Mouse (Mus musculus) kidney, adult 2 months (tissue): Measurements from ENCODE around the gene Scp2. TPM values are rescaled to one million over a fixed set of nuclear protein-coding genes. Genes with fewer than 3 reads are reported as not detected.

Experiments
- DNase-seq: peaks from one replicate; pipeline ENCODE4 v3.0.0; 2021
- H3K27ac ChIP-seq: fragments of 200-500 bp; 2 replicates; pipeline ENCODE4 v1.5.1; 2012; ENCODE audit warnings: low read depth, low read length, control low read depth, inconsistent platforms; ENCODE audit not compliant: insufficient read depth
- H3K27me3 ChIP-seq: fragments of 200-500 bp; replicated peaks from 2 replicates; pipeline ENCODE4 v1.6.1; 2012; ENCODE audit warnings: mild to moderate bottlenecking, moderate library complexity, low read length, inconsistent platforms; ENCODE audit not compliant: control insufficient read depth, insufficient read depth
- H3K36me3 ChIP-seq: fragments of 200-500 bp; 2 replicates; pipeline ENCODE4 v1.6.1; 2012; ENCODE audit warnings: mild to moderate bottlenecking, moderate library complexity, low read length, inconsistent platforms; ENCODE audit not compliant: control insufficient read depth, insufficient read depth
- H3K4me1 ChIP-seq: fragments of 200-500 bp; 2 replicates; pipeline ENCODE4 v1.6.1; 2011; ENCODE audit warnings: low read length; ENCODE audit not compliant: control insufficient read depth, insufficient read depth
- H3K4me3 ChIP-seq: fragments of 200-500 bp; 2 replicates; pipeline ENCODE4 v1.5.1; 2011; ENCODE audit warnings: mild to moderate bottlenecking, low read depth, low read length, control low read depth; ENCODE audit not compliant: insufficient read depth
- CTCF ChIP-seq: fragments of 200-500 bp; conservative IDR thresholded peaks from 2 replicates; pipeline ENCODE4 v1.5.1; 2011; ENCODE audit warnings: low read depth, mild to moderate bottlenecking, control low read depth, low read length, moderate library complexity, mixed read lengths; ENCODE audit not compliant: insufficient read depth, insufficient read length
- POLR2A ChIP-seq: fragments of 200-500 bp; IDR thresholded peaks from one replicate; pipeline ENCODE4 v1.6.1; 2011; ENCODE audit warnings: low read depth, low read length, control low read depth
- WGBS: fragments of 180-500 bp; shearing (Covaris S2); methylation state at CpG from one replicate; pipeline ENCODE4 v1.1.7; 2018; 5-methylcytosine and 5-hydroxymethylcytosine counted together
- polyA plus RNA-seq: library from polyadenylated mRNA; depleted of rRNA; stranded (reverse); fragments of >200 nt; gene quantifications from 2 replicates; pipeline ENCODE4 v1.2.3, GENCODE M21; 2012

Gene Scp2
- polyA plus RNA-seq, 1 experiment: 670 TPM

DNA sequence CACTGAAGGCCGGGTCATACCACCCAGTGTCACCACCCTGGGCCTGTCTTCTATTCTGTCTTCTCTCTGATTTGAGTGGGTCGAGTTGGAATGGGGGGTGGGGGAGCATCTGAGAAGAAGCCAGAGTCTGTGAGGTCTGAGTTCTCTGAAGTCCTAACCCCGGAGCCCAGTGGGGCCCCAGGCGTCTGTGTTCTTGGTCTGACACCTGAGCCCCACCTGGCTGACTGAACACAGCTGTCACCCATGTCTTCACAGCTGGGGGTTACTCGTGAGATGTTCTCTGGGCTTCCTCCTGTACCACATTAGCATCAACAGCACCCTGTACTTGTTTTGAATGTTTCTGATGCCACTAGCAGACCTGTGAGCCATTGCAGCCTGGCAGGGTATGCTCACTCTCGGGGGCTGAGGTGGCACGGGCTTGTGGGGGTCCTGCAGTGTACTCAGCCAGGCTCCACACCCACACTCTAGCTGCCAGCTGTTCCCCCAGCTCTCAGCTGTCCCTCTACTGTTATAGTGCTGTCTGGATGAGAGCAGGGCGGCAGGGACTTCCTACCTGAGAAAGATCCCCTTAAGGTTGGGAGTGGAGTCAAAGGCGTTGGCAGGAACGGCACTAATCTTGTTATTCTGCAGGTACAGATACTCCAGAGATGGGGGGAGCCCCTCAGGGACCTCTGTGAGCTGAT, 126.4 kb downstream of the Scp2 start:
- peaks cover 8% of the 10 kb centered on the region; the same call in 1 of the 2 replicates for H3K4me1 ChIP-seq
- H3K27me3 ChIP-seq: no peaks in the 10 kb centered on the region
- no peak for DNase-seq
- 66% methylated on average over 10 of the region's 10 CpGs for WGBS
- no peak overlapping the region for H3K27ac ChIP-seq
- no peak overlapping the region for H3K4me3 ChIP-seq
- no peaks in the 10 kb centered on the region for H3K36me3 ChIP-seq
- TF ChIP-seq CTCF: no peak
- no peak for TF ChIP-seq POLR2A

DNA sequence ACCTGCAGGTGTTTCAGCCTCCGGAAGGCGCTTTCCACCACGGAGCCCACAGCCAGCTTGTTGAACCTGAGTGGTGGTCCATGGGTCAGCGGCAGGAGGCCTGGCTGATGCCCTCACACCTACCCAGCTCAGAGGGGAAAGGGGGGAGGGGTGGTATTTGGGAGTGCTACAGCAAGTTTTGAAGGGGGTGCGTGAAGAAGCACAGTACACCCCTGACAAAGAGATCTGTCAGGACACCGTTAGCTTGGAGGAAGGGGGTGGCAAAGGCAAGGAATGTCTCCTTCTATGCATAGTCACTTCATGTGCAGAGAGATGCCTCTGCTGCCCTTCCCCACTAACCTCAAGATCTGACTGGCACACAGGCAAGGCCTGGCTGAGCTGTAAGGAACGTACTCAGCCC, 127.0 kb downstream of the Scp2 start:
- Histone ChIP-seq H3K27ac (no peak overlapping the region), H3K27me3 (no peaks in the 10 kb centered on the region), H3K36me3 (no peaks in the 10 kb centered on the region), H3K4me3 (no peak overlapping the region), H3K4me1 (peaks cover 8% of the 10 kb centered on the region; the same call in 1 of the 2 replicates)
- 94% methylated on average over 7 of the region's 7 CpGs for WGBS
- no peak for DNase-seq
- no peak for TF ChIP-seq POLR2A
- no peak for TF ChIP-seq CTCF

DNA sequence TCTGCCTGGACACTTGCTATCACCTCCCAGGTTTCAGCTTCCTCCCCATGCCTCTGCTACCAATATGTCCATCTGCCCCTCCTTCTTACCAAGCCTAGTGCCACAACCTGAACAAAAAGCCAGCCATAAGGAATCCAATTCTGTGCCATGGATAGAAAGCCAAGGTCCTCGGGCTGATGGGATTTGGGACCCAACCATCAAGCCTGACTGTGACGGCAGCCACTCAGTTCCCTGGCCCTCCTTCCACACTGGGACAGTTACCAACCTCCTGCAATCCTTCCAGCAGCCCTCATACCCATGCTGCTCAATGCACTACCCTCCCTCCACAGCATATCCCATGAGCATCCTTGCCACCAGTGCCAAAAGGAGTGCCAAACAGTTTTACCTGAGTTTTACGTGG, 128.5 kb downstream of the Scp2 start:
- no peak for TF ChIP-seq CTCF
- no peak for TF ChIP-seq POLR2A
- Histone ChIP-seq H3K27ac (no peak overlapping the region), H3K27me3 (no peaks in the 10 kb centered on the region), H3K36me3 (no peaks in the 10 kb centered on the region), H3K4me1 (peaks cover 8% of the 10 kb centered on the region; the same call in 1 of the 2 replicates), H3K4me3 (no peak overlapping the region)
- WGBS: 89% methylated on average over 3 of the region's 3 CpGs
- no peak for DNase-seq

DNA sequence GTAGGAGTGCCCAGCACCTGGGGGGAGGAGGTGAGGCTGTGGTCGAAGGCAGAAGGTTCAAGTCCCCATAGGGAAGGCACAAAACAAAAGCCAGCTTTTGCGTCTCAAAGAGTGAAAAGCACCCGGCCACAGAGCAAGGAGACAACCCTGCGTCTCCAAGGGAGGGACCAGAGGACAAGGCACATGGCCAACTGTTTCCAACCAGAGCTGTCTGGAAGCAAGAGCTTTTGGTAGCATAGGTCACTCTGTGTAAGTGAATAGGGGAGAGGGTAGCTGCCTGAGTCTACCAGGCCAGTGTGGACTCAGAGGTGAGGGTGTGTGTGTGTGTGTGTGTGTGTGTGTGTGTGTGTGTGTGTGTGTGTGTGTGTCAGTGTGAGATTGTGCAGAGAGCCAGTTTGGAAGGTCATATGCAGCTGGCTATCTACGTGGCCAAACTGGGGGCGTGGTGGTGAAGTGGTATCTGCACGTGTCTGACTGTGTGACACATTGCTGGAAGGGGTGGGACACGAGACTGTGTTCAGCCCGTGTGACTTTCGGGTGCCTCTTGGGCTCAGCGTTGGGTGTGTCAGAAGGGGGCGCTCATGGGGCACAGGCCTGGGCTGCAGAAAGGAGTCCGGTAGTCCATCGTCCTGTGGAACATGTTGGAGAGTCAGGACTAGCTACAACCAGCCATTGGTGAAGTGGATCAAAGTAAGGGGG, 129.6 kb downstream of the Scp2 start:
- Histone ChIP-seq H3K36me3 (no peaks in the 10 kb centered on the region), H3K27me3 (no peaks in the 10 kb centered on the region), H3K27ac (no peak overlapping the region), H3K4me1 (peaks cover 8% of the 10 kb centered on the region; the same call in 1 of the 2 replicates), H3K4me3 (no peak overlapping the region)
- 51% methylated on average over 14 of the region's 14 CpGs for WGBS
- TF ChIP-seq CTCF: peak; percentile 55
- no peak for TF ChIP-seq POLR2A
- peak; percentile 61 for DNase-seq

DNA sequence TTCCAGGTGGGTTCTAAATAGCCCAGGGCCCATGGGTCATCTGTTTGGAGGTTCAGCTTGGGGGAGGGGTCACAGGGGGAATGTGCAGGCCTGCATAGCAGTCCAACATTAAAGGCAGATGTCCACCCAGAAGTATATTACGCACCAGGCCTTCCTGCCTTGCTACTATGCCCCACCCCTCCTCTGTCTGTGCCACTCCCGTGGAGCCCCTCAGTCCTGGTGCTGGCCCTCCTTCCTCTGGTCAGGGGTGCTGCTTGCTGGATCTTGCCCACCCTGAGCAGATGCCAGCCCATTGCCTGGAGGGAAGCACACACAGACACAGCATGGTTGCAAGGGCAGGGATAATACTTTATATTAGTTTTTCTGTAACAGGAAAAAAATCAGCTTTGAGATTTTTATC, 130.3 kb downstream of the Scp2 start:
- Histone ChIP-seq H3K4me3 (no peak overlapping the region), H3K27me3 (no peaks in the 10 kb centered on the region), H3K27ac (no peak overlapping the region), H3K4me1 (peaks cover 8% of the 10 kb centered on the region; the same call in 1 of the 2 replicates), H3K36me3 (no peaks in the 10 kb centered on the region)
- TF ChIP-seq POLR2A (no peak), CTCF (no peak)
- DNase-seq: no peak
- 92% methylated on average over 2 of the region's 2 CpGs for WGBS

DNA sequence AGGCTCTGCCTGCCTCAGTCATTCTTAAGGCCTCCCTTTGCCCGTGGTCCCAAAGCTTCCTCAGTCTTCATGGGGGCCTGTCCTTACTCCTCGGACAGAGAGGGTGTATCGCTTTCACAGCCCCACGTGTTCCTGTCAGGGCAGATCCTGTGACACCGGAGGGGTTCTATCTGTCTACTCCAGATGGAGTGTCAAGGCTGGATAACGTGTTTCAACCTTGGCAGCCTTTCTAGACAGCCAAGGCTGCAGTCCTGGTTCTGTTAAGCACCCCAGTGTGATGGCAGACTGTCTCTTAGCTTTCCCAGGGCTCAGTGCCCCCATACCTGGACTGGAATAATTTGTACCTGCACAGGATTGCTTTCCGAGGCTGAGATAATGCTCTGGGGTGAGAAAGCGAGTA, 136.3 kb downstream of the Scp2 start:
- TF ChIP-seq POLR2A (no peak), CTCF (no peak)
- DNase-seq: no peak
- H3K36me3 ChIP-seq: no peaks in the 10 kb centered on the region
- H3K27me3 ChIP-seq: no peaks in the 10 kb centered on the region
- no peak overlapping the region for H3K27ac ChIP-seq
- WGBS: 65% methylated on average over 8 of the region's 8 CpGs
- H3K4me3 ChIP-seq: no peak overlapping the region
- no peaks in the 10 kb centered on the region for H3K4me1 ChIP-seq

DNA sequence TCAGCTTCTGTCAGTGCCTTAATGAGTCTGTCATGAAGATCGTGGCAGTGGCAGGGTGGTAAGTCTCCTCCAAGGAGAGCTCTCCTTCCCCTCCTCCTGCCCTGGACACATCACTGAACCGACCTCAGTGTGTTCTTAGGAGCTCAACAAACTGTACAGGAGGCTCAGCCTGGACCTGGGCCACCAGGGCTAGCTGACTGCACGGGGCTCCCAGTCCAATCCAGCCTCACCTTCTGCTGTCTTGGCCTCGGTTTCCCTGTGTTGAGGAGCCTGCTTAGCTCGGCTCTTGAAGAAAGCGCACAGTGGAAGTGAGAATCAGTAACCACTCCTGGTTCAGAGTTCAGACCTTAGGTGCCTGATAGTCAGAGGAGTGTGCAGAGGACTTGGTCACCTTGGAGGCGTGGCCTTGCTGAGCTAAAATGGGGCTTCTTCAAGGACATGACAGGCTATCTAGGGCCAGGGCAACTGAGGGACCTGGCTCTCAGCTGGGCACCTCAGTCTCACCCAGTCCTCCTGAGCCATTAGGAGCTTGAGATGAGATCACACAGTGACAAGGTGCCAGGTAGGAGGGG, 137.2 kb downstream of the Scp2 start:
- no peaks in the 10 kb centered on the region for H3K4me1 ChIP-seq
- H3K27ac ChIP-seq: no peak overlapping the region
- no peak overlapping the region for H3K4me3 ChIP-seq
- H3K27me3 ChIP-seq: no peaks in the 10 kb centered on the region
- no peaks in the 10 kb centered on the region for H3K36me3 ChIP-seq
- 62% methylated on average over 7 of the region's 7 CpGs for WGBS
- peak; percentile 25 for DNase-seq
- TF ChIP-seq CTCF (no peak), POLR2A (no peak)
